In genomic region chr1:165017793-165018192, GRCm38 (mm10) we compare ENCODE assay signal across 17 mouse cellular contexts.
DNase-seq lines count a peak whose midpoint lies in the region; ATAC-seq lines count a peak whose summit lies in the region.
"Had no signal": no experiment of that assay in that cellular context is flagged by ENCODE, and none has a peak within 500 bp of the region (broad histone marks: within the 10 kb centered on the region; RNA-seq: fewer than 3 reads in every experiment).

No protein-coding gene starts in this region.

- no peak overlapping the region for H3K4me2 ChIP-seq in embryonic facial prominence, embryonic 11.5 days (ENCODE audit: low read depth, low read length)
- H3K4me2 ChIP-seq in hindbrain, embryonic 13.5 days: no peak overlapping the region
- no peak overlapping the region for H3K4me2 ChIP-seq in midbrain, embryonic 14.5 days (ENCODE audit: low read length)

- peak; percentile 10 for DNase-seq in embryonic facial prominence, embryonic 11.5 days (ENCODE audit: low spot score)
- no peak for DNase-seq in embryonic facial prominence, embryonic 10.5 days (ENCODE audit: low spot score)
- DNase-seq in R1 (ENCODE audit: low read depth, low spot score): peak; percentile 38
- peak; percentile 68 for DNase-seq in midbrain, embryonic 14.5 days
- no peak for DNase-seq in lung, postnatal 14 days
- DNase-seq in T-cell, adult 2 months (ENCODE audit: low spot score): no peak
- no peak for DNase-seq in embryo, embryonic 11 days
- DNase-seq: adrenal gland, postnatal 36 days; cerebellum, postnatal 14 days; heart, adult 2 months; lung, adult 2 months; thymus, postnatal 25 days had no signal

- H3K27me3 ChIP-seq in embryonic facial prominence, embryonic 11.5 days (ENCODE audit: control insufficient read depth, insufficient read depth, low read length): no peaks in the 10 kb centered on the region
- H3K27me3 ChIP-seq in embryonic facial prominence, embryonic 10.5 days (replicated peaks; ENCODE audit: low read depth, poor library complexity, severe bottlenecking): no peaks in the 10 kb centered on the region
- H3K27me3 ChIP-seq in hindbrain, embryonic 13.5 days: no peaks in the 10 kb centered on the region
- no peaks in the 10 kb centered on the region for H3K27me3 ChIP-seq in midbrain, embryonic 14.5 days (ENCODE audit: control insufficient read depth, insufficient read depth, low read length)
- H3K27me3 ChIP-seq: embryonic facial prominence, embryonic 12.5 days; limb, embryonic 15.5 days had no signal

- 88% methylated on average over 6 of the region's 6 CpGs for WGBS in embryonic facial prominence, embryonic 11.5 days
- WGBS in embryonic facial prominence, embryonic 10.5 days: 85% methylated on average over 6 of the region's 6 CpGs
- 27% methylated on average over 6 of the region's 6 CpGs for WGBS in hindbrain, embryonic 13.5 days
- 17% methylated on average over 6 of the region's 6 CpGs for WGBS in midbrain, embryonic 14.5 days

- no peaks in the 10 kb centered on the region for H3K36me3 ChIP-seq in embryonic facial prominence, embryonic 11.5 days (replicated peaks; ENCODE audit: control insufficient read depth, insufficient read depth, low read depth, low read length)
- H3K36me3 ChIP-seq in embryonic facial prominence, embryonic 10.5 days (replicated peaks): no peaks in the 10 kb centered on the region
- no peaks in the 10 kb centered on the region for H3K36me3 ChIP-seq in hindbrain, embryonic 13.5 days
- H3K36me3 ChIP-seq in midbrain, embryonic 14.5 days (ENCODE audit: control insufficient read depth, insufficient read depth, low read length): no peaks in the 10 kb centered on the region
- H3K36me3 ChIP-seq: embryonic facial prominence, embryonic 12.5 days; limb, embryonic 15.5 days had no signal

- H3K9me3 ChIP-seq in embryonic facial prominence, embryonic 11.5 days (replicated peaks; ENCODE audit: control insufficient read depth, low read length): no peaks in the 10 kb centered on the region
- H3K9me3 ChIP-seq in embryonic facial prominence, embryonic 10.5 days: no peaks in the 10 kb centered on the region
- no peaks in the 10 kb centered on the region for H3K9me3 ChIP-seq in hindbrain, embryonic 13.5 days
- H3K9me3 ChIP-seq in midbrain, embryonic 14.5 days (ENCODE audit: control insufficient read depth, low read length): no peaks in the 10 kb centered on the region
- H3K9me3 ChIP-seq: embryonic facial prominence, embryonic 12.5 days; limb, embryonic 15.5 days had no signal

- H3K9ac ChIP-seq in embryonic facial prominence, embryonic 11.5 days (replicated peaks; ENCODE audit: low read length): no peak overlapping the region
- H3K9ac ChIP-seq in hindbrain, embryonic 13.5 days: no peak overlapping the region
- no peak overlapping the region for H3K9ac ChIP-seq in midbrain, embryonic 14.5 days (replicated peaks; ENCODE audit: low read length)
- H3K9ac ChIP-seq: embryonic facial prominence, embryonic 12.5 days; limb, embryonic 15.5 days had no signal

- no peak overlapping the region for H3K4me3 ChIP-seq in embryonic facial prominence, embryonic 11.5 days (ENCODE audit: low read depth, low read length)
- H3K4me3 ChIP-seq in embryonic facial prominence, embryonic 10.5 days: no peak overlapping the region
- H3K4me3 ChIP-seq in hindbrain, embryonic 13.5 days: no peak overlapping the region
- no peak overlapping the region for H3K4me3 ChIP-seq in midbrain, embryonic 14.5 days (replicated peaks; ENCODE audit: low read depth, low read length)
- H3K4me3 ChIP-seq: embryonic facial prominence, embryonic 12.5 days; heart, adult 2 months; myocyte had no signal

- ATAC-seq in embryonic facial prominence, embryonic 11.5 days (replicated peaks; ENCODE audit: insufficient number of reproducible peaks, low FRiP score, low TSS enrichment, low read depth): no peak
- ATAC-seq in hindbrain, embryonic 13.5 days (ENCODE audit: low FRiP score): peak; percentile 26
- ATAC-seq in midbrain, embryonic 14.5 days (ENCODE audit: low FRiP score, low TSS enrichment): peak; percentile 55
- ATAC-seq: activated CD4-positive, CD25-positive, alpha-beta regulatory T cell, adult 4 months had no signal

- no peak overlapping the region for H3K27ac ChIP-seq in embryonic facial prominence, embryonic 11.5 days (replicated peaks; ENCODE audit: low read depth, low read length)
- H3K27ac ChIP-seq in embryonic facial prominence, embryonic 10.5 days (replicated peaks): no peak overlapping the region
- H3K27ac ChIP-seq in hindbrain, embryonic 13.5 days: peak overlapping the region; percentile 52
- peak overlapping the region; percentile 65 for H3K27ac ChIP-seq in midbrain, embryonic 14.5 days (replicated peaks; ENCODE audit: low read depth, low read length)
- H3K27ac ChIP-seq: embryonic facial prominence, embryonic 12.5 days; heart, adult 2 months; limb, embryonic 15.5 days had no signal

- no peaks in the 10 kb centered on the region for H3K4me1 ChIP-seq in embryonic facial prominence, embryonic 11.5 days (ENCODE audit: control insufficient read depth, insufficient read depth, low read length)
- no peaks in the 10 kb centered on the region for H3K4me1 ChIP-seq in embryonic facial prominence, embryonic 10.5 days
- H3K4me1 ChIP-seq in hindbrain, embryonic 13.5 days (replicated peaks): peaks cover 12% of the 10 kb centered on the region
- peaks cover 13% of the 10 kb centered on the region; the same call in 1 of the 2 replicates for H3K4me1 ChIP-seq in midbrain, embryonic 14.5 days (ENCODE audit: control insufficient read depth, insufficient read depth, low read length)
- H3K4me1 ChIP-seq: embryonic facial prominence, embryonic 12.5 days; limb, embryonic 15.5 days had no signal

Comparison
In these comparisons a context has a peak if more than half of its experiments do, and no peak if none do; other contexts are left out.
1. DNase-seq: peak in embryonic facial prominence, embryonic 11.5 days (single experiment), R1 (single experiment) and midbrain, embryonic 14.5 days (single experiment); none in embryonic facial prominence, embryonic 10.5 days (single experiment), lung, postnatal 14 days (single experiment), T-cell, adult 2 months (single experiment) and embryo, embryonic 11 days (single experiment).
2. H3K27ac ChIP-seq: peak in hindbrain, embryonic 13.5 days (single experiment) and midbrain, embryonic 14.5 days (single experiment); none in embryonic facial prominence, embryonic 11.5 days (single experiment) and embryonic facial prominence, embryonic 10.5 days (single experiment).